Mouse (Mus musculus) embryonic fibroblast, embryonic 13.5 days (primary cell): ENCODE measurements around the gene Fam20a.

ENCODE experiments used
- CTCF ChIP-seq: IDR thresholded peaks from 2 replicates; pipeline ENCODE4 v1.5.1; 2011; ENCODE audit warnings: mild to moderate bottlenecking, control low read depth, low read length, moderate library complexity, borderline replicate concordance; ENCODE audit not compliant: insufficient read depth
- POLR2A ChIP-seq: IDR thresholded peaks from 2 replicates; pipeline ENCODE4 v1.6.1; 2011; ENCODE audit warnings: low read depth, mild to moderate bottlenecking, control low read depth, low read length, moderate library complexity

DNA sequence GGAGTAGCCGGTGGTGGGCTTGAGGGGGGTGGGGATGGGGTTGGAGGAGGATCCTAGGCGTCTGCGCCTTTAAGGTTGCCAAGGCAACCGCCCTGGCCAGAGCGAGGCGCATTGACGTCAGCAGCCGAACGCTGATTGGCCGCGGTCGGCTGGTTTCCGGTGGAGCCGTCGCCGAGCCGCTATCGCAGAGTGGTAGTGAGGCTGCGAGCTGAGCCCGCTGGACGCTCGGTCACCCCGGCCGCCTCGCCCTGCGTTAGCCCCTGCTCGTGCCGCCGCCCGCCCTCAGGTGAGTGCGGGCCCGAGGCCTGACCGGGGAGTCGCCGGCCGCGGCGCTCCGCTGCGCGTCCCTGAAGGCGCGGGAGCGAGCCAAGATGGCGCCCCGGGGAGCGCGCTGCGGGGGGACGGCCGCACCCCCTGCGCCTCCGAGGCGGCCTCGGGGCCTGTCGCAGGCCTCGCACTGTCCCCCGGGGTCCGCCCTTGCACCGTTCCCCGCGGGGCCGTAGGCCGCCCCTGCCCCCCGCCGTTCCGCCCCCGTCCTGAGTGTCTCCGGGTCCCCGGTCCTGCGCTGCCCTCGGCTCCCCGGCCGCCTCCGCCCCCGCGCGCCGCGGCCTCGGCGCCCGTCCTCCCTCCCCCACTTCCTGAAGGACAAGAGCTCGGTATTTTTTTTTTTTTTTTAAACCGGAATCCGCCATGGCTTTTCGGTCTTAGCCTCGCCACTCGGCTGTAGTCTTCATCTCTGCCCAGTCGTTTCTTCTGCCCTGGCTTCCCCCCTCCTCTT lies 71.1 kb downstream of the Fam20a start:
- TF ChIP-seq CTCF (no peak), POLR2A (peak; percentile 82; the same call in 1 of the 2 replicates)
